Mouse (Mus musculus) embryonic stem cell, embryonic (primary cell): Measurements from ENCODE around the gene Psmc2.

Source experiments
- CTCF ChIA-PET, 4 experiments: fragments of 300-600 bp in 2 of 4; fragments of 350-600 bp in 2 of 4; sonication (Branson Sonifier 250); formaldehyde crosslinking; loops; one replicate each; lab custom pipeline; 2022; ENCODE audit warnings: inconsistent platforms in 2 of 4; lab: Charles Lee
- POLR2A ChIA-PET, 4 experiments: fragments of 300-600 bp in 2 of 4; fragments of 350-600 bp in 2 of 4; sonication (Branson Sonifier 250); formaldehyde crosslinking; loops; one replicate each; lab custom pipeline; 2022; ENCODE audit warnings: antibody characterized with exemption in 4 of 4, inconsistent platforms in 1 of 4; lab: Charles Lee

Gene Psmc2

DNA sequence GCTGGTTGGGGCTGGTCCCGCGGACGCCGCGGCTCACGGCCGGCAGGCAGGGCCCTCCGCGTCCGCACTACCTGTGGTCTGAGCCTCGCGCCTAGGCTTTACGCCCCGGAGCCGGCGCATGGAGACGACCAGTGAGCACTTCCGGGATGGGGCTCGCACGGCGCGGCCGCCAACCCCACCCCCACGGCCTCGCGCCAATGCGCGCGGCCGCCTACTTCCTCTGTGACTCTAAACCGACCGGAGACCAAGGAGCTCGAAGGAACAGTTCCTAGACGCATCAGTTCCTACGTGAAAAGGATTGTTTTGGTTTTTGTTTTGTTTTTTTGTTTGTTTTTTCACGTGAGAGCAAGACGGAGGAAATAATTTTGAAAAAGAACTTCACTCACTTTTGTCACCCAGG is at the start of gene Psmc2, which contains the start of gene Dnajc2:
Psmc2 (plus strand) TSS at position 231 of the 400 bp plus-strand sequence.
Dnajc2 (minus strand) TSS at position 199 of the 400 bp plus-strand sequence.
- CTCF ChIA-PET, result interaction anchor here in 2 of 4 experiments (0.6 to 1.0 kb wide), 3 partner anchors 9 to 145 kb away, joined by 3 to 6 read pairs (median 3); partner anchors contain the start of gene Armc10 (in 1 of the 2)

DNA sequence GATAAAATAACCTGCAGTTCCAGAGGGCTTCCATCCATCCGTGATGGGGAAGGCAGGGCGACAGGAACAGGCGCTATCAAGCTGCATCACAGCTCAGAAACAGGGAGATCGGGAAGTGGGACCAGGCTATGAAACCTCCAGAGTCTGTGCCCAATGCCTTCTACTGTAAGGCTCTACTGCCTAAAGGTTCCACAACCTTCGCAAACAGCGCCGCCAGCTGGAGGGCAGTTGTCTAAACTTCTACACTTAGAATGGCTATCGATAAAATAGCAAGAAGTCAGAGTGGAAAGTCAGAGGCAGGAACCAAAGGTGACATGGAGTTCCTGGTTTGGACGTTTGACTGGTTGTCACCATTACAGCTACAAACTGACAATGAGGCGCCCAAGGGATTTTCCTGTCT is 49.5 kb upstream of the Psmc2 start:
- CTCF ChIA-PET, result interaction anchor here in 3 of 4 experiments (0.6 to 2.1 kb wide), 14 partner anchors 17 to 299 kb away, joined by 3 to 9 read pairs (median 4); partner anchors contain the start of genes Armc10 (in 2 of the 3), Napepld (in 2 of the 3) and Fbxl13 (in 1 of the 3)
- POLR2A ChIA-PET, result interaction anchor here in 3 of 4 experiments (0.6 to 3.2 kb wide), 27 partner anchors 9 to 282 kb away, joined by 3 to 26 read pairs (median 6); partner anchors contain the start of genes Napepld (in 3 of the 3), Dnajc2 (in 2 of the 3), Psmc2 (in 2 of the 3) and Armc10 (in 1 of the 3)

More for the DNA sequence above, at the start of gene Psmc2, which contains the start of gene Dnajc2:
- POLR2A ChIA-PET, result interaction anchor here in 3 of 4 experiments (0.5 to 3.3 kb wide), 28 partner anchors 8 to 1630 kb away, joined by 3 to 20 read pairs (median 4); partner anchors contain the start of genes Armc10 (in 2 of the 3), Napepld (in 2 of the 3) and Fbxl13 (in 1 of the 3)

DNA sequence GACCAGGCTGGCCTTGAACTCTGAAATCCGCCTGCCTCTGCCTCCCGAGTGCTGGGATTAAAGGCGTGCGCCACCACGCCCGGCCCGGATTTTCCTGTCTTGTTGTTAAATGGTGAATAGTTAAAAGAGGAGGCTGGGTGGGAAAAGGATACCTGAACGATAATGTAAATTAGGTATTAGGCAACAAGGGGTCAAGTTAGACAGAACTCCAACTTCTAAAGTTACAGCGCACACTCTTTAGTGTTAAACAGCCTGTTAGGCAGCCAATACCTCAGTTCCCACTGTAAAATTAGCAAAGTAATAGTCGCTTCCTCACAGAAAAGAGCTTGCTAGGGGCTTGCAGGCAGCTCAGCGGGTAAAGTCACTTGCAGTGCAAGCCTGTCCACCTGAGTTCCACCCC is 49.0 kb upstream of the Psmc2 start:
- CTCF ChIA-PET, result interaction anchor here in 3 of 4 experiments (0.6 to 2.1 kb wide), 12 partner anchors 34 to 90 kb away, joined by 3 to 9 read pairs (median 4); partner anchors contain the start of genes Armc10 (in 2 of the 3), Napepld (in 2 of the 3) and Fbxl13 (in 1 of the 3)
- POLR2A ChIA-PET, result interaction anchor here in 3 of 4 experiments (0.6 to 3.2 kb wide), 23 partner anchors 9 to 736 kb away, joined by 3 to 26 read pairs (median 6); partner anchors contain the start of genes Dnajc2 (in 2 of the 3), Napepld (in 2 of the 3), Psmc2 (in 2 of the 3) and Armc10 (in 1 of the 3)

DNA sequence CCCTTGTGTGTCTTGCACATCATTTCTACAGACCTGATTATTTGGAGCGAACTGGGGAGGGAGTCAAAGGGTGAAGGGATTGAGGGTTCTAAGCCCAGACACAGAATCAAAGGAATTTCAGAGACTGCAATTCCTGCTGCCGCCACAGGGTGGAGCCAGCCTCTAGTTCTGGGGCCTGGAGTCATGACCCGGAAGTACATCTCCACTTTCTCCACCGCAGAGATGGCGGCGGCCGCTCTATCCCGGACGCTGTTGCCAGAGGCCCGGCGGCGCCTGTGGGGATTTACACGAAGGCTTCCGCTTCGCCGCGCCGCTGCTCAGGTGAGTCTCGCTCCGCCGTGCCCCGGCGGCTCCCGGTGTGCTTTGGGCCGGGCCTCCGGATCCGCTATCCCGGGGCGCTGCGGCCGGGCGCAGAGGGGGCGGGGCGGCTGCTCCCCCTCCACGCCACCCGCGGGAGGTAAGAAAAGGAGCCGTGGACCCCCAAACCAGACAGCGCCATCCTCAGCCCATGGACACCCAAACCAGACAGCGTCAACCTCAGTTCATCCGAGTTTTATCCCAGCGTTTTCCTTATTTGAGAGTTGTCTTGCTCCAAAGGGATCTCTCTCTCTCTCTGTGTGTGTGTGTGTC is 48.0 kb upstream of the Psmc2 start, which contains the start of gene Pmpcb:
Pmpcb (plus strand) TSS at position 186 of the 630 bp plus-strand sequence.
- CTCF ChIA-PET, result interaction anchor here in 3 of 4 experiments (0.6 to 2.1 kb wide), 4 partner anchors 35 to 86 kb away, joined by 3 to 9 read pairs (median 4); partner anchors contain the start of gene Napepld (in 1 of the 3)
- POLR2A ChIA-PET, result interaction anchor here in 2 of 4 experiments (0.6 to 2.6 kb wide), 5 partner anchors 18 to 737 kb away, joined by 4 to 11 read pairs (median 5); partner anchors contain the start of genes Armc10 (in 1 of the 2) and Fbxl13 (in 1 of the 2)

DNA sequence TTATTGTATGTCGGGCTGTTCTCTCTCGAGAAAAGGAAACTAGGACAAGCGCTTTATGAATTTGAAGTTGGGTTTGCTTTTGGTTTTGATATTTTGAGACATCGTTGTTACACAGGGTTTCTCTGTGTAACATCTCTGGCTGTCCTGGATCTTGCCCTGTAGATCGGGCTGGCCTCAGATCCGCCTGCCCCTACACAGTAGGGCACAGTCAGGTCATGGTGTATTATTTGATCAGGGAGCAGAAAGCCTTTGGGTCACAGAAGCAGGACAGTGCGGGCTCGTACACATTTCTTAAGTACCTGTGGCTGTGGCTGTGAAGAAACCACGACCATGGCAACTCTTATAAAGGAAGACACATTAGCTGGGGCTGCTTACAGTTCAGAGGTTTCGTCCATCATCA is 47.5 kb upstream of the Psmc2 start:
- ChIA-PET POLR2A (interaction anchor here in 2 of 4 experiments (1.2 to 1.5 kb wide), 4 partner anchors 13 to 62 kb away, joined by 3 to 4 read pairs (median 3); partner anchors contain the start of genes Dnajc2 (in 1 of the 2) and Psmc2 (in 1 of the 2)), CTCF (no interaction called here)

DNA sequence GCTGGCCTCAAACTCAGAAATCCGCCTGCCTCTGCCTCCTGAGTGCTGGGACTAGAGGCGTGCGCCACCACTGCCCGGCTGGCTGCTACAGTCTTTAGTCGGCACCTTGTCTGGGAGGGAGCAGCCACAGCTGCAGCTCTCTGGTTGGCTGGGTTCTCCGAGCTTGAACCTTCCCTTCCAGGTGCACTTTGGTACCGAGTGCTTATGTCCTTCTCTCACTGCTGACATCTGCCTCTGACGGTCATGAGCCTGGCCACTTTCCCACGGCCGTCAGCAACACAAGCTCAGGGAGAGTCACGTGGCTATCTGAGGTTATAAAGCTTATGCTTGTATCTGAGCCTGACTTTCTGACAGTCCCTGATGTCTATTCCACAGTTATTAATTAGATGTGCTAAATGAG is 46.0 kb upstream of the Psmc2 start:
- ChIA-PET CTCF (interaction anchor here in 2 of 4 experiments (0.7 to 0.8 kb wide), 2 partner anchors 44 to 93 kb away, joined by 3 to 5 read pairs; partner anchors contain the start of genes Armc10 (in 1 of the 2) and Fbxl13 (in 1 of the 2)), POLR2A (interaction anchor here in 3 of 4 experiments (0.5 to 1.7 kb wide), 16 partner anchors 9 to 1842 kb away, joined by 3 to 9 read pairs (median 4); partner anchors contain the start of genes Napepld (in 3 of the 3), Dnajc2 (in 1 of the 3) and Psmc2 (in 1 of the 3))

DNA sequence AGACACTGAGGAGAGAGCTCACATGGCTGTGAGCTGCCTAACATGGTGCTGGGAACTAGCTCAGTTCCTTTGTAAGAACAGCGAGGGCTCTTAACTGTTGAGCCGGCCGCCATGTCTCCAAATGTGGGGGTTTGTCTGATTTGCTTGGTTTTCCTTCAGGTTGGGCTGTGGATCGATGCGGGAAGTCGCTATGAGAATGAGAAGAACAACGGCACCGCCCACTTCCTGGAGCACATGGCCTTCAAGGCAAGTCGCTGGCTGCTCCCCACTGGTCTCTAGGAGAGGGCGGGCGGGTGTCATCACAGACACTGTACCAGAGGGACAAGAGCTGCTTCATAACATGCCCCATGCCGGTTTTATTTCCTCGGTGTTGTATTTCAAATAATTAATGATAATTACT is 45.2 kb upstream of the Psmc2 start:
- POLR2A ChIA-PET, result interaction anchor here in 3 of 4 experiments (0.6 to 1.7 kb wide), 10 partner anchors 8 to 62 kb away, joined by 3 to 9 read pairs (median 5); partner anchors contain the start of genes Napepld (in 3 of the 3), Dnajc2 (in 1 of the 3) and Psmc2 (in 1 of the 3)
- CTCF ChIA-PET, result no interaction called here

DNA sequence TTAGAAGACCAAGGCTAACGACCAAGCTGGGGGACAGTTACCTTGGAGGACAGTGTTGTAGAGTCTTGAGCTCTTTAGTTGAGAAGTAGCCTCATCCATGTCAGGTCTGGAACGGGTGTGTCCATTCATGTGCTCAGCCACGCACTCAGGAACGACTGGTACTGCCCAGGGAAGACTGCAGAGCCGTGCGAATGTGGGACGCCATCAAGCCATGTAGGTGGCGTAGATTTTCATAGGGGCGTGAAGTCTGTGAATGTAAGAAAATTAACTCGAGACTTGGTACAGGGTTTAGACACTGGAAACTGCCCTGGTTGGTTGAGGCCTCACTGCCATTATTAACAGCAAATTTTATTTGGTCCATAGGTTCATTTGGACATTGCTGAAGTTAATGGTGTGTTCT is 41.5 kb upstream of the Psmc2 start:
- ChIA-PET POLR2A (interaction anchor here in 1 of 4 experiments (2.2 kb wide), 1 partner anchor 15 kb away, joined by 8 read pairs; no protein-coding TSS in a partner anchor), CTCF (no interaction called here)

DNA sequence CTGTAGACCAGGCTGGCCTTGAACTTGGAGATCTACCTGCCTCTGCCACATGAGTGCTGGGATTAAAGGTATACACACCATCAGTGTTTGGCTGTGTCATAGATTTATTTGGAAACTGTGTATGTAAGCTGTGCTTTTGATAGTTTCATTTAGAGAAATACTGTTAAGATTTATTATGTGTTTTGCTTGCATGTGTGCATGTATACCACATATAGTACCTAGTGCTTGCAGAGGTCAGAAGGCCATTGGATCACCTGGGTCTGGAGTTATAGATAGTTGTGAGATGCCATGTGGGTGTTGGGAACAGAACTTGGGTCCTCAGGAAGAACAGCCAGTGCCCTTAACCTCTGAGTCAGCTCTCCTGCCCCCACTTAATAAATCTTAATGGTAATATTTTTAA is 40.4 kb upstream of the Psmc2 start:
- ChIA-PET POLR2A (interaction anchor here in 1 of 4 experiments (0.7 to 2.8 kb wide), 5 partner anchors 9 to 73 kb away, joined by 3 to 9 read pairs (median 7); partner anchors contain the start of genes Dnajc2 and Psmc2), CTCF (no interaction called here)

DNA sequence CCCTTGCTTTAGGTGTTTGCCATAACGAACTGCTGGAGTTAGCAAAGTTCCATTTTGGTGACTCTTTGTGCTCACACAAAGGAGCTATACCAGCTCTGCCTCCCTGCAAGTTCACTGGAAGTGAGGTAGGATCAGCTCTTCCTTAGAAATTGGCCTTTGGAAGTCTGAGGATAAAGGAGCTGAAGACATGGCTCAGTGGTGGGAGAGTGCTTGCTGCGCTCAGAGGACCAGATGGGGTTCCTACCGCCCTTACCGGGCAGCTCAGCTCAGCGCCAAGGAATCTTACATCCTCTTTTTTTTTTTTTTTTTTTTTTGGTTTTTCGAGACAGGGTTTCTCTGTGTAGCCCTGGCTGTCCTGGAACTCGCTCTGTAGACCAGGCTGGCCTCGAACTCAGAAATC is 39.1 kb upstream of the Psmc2 start:
- CTCF ChIA-PET, result interaction anchor here in 1 of 4 experiments (0.6 kb wide), 1 partner anchor 1398 kb away, joined by 3 read pairs; no protein-coding TSS in a partner anchor
- POLR2A ChIA-PET, result interaction anchor here (0.7 to 2.8 kb wide), 9 partner anchors 10 to 1916 kb away, joined by 3 to 9 read pairs (median 4); partner anchors contain the start of genes Dnajc2 (in 1 of the 4), Napepld (in 1 of the 4) and Psmc2 (in 1 of the 4)

DNA sequence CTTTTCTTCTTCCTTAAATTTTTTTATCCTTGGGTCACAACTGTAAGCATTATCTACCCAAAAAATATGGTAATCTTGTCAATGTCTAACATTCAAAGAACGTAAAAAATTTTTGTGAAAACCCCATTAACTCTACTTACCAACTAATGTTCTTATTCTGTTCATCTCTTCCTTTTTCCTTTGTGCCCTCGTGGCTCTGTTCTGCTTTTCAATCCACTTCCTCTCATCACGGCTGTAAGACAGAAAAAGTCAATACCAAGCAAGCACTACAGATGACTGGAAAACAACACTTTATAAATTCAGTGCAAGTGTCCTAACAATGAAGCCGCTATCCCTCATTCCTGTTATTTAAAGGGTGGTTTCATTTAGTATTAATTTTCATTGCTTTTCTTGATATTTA is 16.6 kb upstream of the Psmc2 start:
- POLR2A ChIA-PET, result interaction anchor here in 1 of 4 experiments (1.1 kb wide), 1 partner anchor 14 kb away, joined by 3 read pairs; no protein-coding TSS in a partner anchor
- CTCF ChIA-PET, result no interaction called here

DNA sequence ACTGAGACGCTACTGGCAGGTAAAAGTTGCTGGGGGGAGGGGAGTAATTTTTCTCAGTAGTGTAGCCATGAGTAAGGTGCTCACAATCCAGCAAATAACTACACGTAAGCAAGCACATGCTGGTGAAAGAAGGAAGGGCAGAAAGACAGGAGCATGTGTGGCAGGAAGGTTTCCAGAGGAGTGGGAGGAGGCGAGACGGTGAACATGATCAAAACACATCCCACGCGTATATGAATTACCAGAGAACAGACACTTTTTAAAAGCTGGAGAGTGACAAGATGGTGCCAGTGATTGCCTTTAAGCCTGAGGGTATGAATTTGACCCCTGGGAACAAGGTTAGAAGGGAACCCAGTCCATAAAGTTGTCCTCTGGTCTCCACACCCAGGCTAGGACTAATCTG is 15.2 kb upstream of the Psmc2 start:
- POLR2A ChIA-PET, result interaction anchor here in 2 of 4 experiments (0.7 kb wide), 2 partner anchors 21 to 33 kb away, joined by 3 read pairs; no protein-coding TSS in a partner anchor
- CTCF ChIA-PET, result no interaction called here

DNA sequence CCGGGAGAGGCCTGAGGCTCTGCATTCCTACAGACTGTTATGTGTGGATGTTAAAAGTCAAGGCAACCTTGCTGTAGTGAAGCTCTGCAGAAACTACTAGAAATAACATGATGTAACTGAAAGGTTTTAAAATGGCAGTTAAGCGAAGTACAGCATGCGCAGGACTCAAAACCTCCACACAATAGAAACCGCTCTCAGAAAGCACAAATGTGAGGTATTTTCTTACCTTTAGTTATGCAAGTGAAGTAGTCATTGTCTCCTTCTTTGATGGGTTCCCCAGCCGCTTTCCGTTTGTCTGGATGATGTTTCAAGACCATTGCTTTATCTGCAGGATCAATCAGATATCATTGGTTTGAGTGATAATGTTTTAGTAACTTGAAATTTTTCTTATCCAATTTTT is 8.6 kb upstream of the Psmc2 start:
- ChIA-PET POLR2A (interaction anchor here in 3 of 4 experiments (1.1 to 4.2 kb wide), 8 partner anchors 8 to 131 kb away, joined by 3 to 20 read pairs (median 7); partner anchors contain the start of genes Dnajc2 (in 2 of the 3), Psmc2 (in 2 of the 3), Armc10 (in 1 of the 3) and Fbxl13 (in 1 of the 3)), CTCF (no interaction called here)

DNA sequence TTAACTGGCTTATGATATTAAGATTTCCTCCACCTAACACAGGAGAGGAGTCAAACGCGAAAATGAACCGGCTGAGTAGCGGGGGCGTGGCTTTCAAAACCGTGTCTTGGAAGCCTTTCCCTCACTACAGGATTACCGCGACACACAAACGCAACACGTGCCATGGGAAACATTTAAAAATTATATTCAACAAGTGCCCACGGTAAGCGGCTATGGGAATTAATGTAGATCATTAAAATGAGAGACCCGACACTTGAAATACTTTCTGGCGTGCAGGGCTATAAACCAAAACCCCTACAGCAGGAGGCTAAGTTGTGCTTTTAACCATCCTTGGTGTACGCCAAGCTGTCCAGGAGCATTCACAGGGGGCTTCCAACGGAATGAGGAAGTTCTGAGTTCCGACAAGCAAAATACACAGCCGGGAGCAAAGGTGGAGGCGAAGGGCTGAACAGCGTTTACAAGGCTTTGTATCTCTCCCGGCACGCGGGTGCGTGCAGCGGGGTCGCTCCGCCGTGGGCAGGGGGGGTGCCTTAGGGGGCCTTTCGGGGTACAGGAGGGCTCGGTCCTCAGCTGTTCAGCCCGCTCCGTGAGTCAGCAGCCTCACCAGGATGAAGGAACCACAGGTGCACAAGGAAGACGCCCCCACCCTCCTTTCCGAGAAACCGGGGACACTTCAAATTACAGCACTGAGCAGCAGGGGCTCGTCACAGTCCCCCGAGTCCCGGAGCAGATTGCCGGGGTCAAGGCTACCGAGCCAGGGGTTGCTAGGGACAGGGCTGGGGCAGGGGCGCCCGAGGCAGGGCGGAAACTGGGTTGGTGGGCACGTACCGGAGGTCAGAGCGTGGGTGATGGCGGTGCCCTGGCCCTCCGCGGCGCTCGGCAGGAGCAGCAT is 676 bp upstream of the Psmc2 start:
- ChIA-PET CTCF (interaction anchor here in 1 of 4 experiments (1.0 kb wide), 1 partner anchor 144 kb away, joined by 3 read pairs; no protein-coding TSS in a partner anchor), POLR2A (interaction anchor here (0.6 to 3.3 kb wide), 17 partner anchors 10 to 833 kb away, joined by 3 to 20 read pairs (median 5); partner anchors contain the start of genes Napepld (in 2 of the 4), Armc10 (in 1 of the 4) and Fbxl13 (in 1 of the 4))

DNA sequence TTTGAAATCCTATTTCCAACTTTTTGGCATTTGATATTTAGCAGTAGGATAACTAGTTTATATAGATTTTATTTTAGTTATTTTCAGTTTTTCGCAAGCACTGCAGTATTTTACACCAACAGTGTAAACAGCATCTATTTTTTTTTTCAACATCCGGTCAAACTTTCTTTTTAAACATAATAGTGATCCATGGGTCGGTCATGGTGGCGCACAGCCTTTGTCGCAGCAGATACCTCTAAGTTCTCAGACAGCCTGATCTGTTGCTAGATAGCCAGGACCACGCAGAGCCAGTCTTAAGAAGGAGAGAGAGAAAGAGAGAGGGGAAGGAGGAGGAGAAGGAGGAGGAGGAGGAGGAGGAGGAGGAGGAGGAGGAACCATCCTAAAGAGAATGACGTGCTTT is 693 bp downstream of the Psmc2 start:
- ChIA-PET POLR2A (interaction anchor here in 3 of 4 experiments (0.5 to 3.3 kb wide), 30 partner anchors 7 to 1629 kb away, joined by 3 to 20 read pairs (median 3); partner anchors contain the start of genes Armc10 (in 2 of the 3), Napepld (in 2 of the 3) and Fbxl13 (in 1 of the 3)), CTCF (interaction anchor here in 2 of 4 experiments (0.6 to 1.0 kb wide), 3 partner anchors 8 to 145 kb away, joined by 3 to 6 read pairs (median 3); partner anchors contain the start of gene Armc10 (in 1 of the 2))
